Mouse (Mus musculus): ENCODE data around the gene Cdk15.

DNA sequence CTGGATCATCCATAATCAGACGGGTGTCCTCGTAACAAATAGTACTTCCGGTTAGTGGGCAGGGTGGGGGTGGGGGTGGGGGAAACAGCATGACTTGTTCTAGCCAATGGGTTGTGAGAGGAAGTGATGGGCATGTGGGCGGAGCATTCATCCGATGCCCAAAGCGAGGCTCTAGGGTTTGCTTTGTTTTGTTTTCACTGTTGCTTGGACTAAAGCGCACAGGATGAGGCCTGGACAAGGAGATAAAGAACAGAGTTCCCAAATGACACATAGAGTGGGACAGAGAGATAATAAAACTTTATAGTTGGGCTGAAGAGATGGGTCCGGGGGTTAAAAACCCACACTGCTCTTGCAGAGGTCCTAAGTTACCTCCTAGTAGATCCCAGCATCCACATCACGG, 98.7 kb downstream of the Cdk15 start:
- TF ChIP-seq CTCF (IDR thresholded peaks at IDR 0.05; ENCODE audit: borderline replicate concordance, control insufficient read depth, extremely low read depth, insufficient read depth, low read length, poor library complexity) (no peak), POLR2A (IDR thresholded peaks at IDR 0.05; ENCODE audit: control insufficient read depth, extremely low read depth, insufficient read depth, low read length, poor library complexity) (no peak)
